Mouse (Mus musculus) heart, postnatal 36 days (tissue): ENCODE data around the gene Arhgef1. TPM values are rescaled to one million over a fixed set of nuclear protein-coding genes. Genes with fewer than 3 reads are reported as not detected.

ENCODE experiments used
- DNase-seq, 2 experiments: peaks; one replicate each; pipeline ENCODE4 v3.0.0; 2021 to 2022
- intact Hi-C: fragments of 180-260 bp; cut with DNase I; formaldehyde crosslinking; loops from one replicate; pipeline ENCODE4 v1.15.1; 2025
- microRNA-seq, 2 experiments: library from miRNA; unstranded; fragments of <30 nt; microRNA quantifications; one replicate each; pipeline ENCODE4 v1.2.0; 2021; ENCODE audit warnings: borderline number of aligned reads in 2 of 2
- total RNA-seq, 2 experiments: library from RNA; stranded (reverse); gene quantifications; 2 replicates each; pipeline ENCODE4 v1.2.3; 2021

The Arhgef1 gene
- total RNA-seq, 2 experiments from 2014 or later, result 48.8 to 52.8 TPM

- intact Hi-C loops, result loop anchor here (10.0 kb wide), 1 partner anchor 367 kb away; no protein-coding TSS in a partner anchor
- DNase-seq, result peak; percentile 88 to 89
These were observed 69.5 kb downstream of the Arhgef1 start, which contains the start of gene Rabac1 for GRCm38 (mm10) chr7:24971972-24972893. Gene Rabac1, minus strand, starts transcription at chr7:24972754.

GRCm38 (mm10) chr7:24973208-24973607, 70.5 kb downstream of the Arhgef1 start:
- no peak for DNase-seq
- intact Hi-C loops, result loop anchor here (10.0 kb wide), 1 partner anchor 368 kb away; no protein-coding TSS in a partner anchor

GRCm38 (mm10) chr7:24973902-24974301, 71.2 kb downstream of the Arhgef1 start:
- intact Hi-C loops, result loop anchor here (2.0 to 10.0 kb wide), 2 partner anchors 157 to 369 kb away; no protein-coding TSS in a partner anchor

GRCm38 (mm10) chr7:24974893-24975595, 72.3 kb downstream of the Arhgef1 start:
- intact Hi-C loops, result loop anchor here (2.0 to 10.0 kb wide), 2 partner anchors 158 to 370 kb away; no protein-coding TSS in a partner anchor
- DNase-seq, result peak; percentile 34 to 39

More at GRCm38 (mm10) chr7:24973902-24974301, 71.2 kb downstream of the Arhgef1 start:
- no peak for DNase-seq

Small RNAs within 50 kb of the gene (microRNA-seq; reads per million reads assigned to microRNA genes)
- gene Mir7046, result 0.72 to 2.0 reads per million in 2 experiments

Other genes starting within 250 kb of the Arhgef1 start
- not detected for gene Tex101, start 226.2 kb upstream of the Arhgef1 start, total RNA-seq
- gene BC049730, start 193.7 kb upstream of the Arhgef1 start, total RNA-seq, result not detected
- not detected for gene Gm4763, start 176.0 kb upstream of the Arhgef1 start, total RNA-seq
- under 1 TPM in 1 of 2 experiments, not detected in 1; 0.17 TPM for gene Cd177, start 142.6 kb upstream of the Arhgef1 start, total RNA-seq
- gene Ceacam10, start 125.7 kb upstream of the Arhgef1 start, total RNA-seq, result not detected
- not detected for gene Gm9844, start 40.7 kb upstream of the Arhgef1 start, total RNA-seq
- not detected for gene Lypd4, start 33.0 kb upstream of the Arhgef1 start, total RNA-seq
- not detected for gene Dmrtc2, start 32.9 kb upstream of the Arhgef1 start, total RNA-seq
- 100 to 1,000 TPM; 514 to 531 TPM for gene Rps19, start 18.5 kb upstream of the Arhgef1 start, total RNA-seq
- 1 to 10 TPM; 1.7 to 2.5 TPM for gene Cd79a, start 5.5 kb upstream of the Arhgef1 start, total RNA-seq
- not detected for gene Gm4881, start 41.6 kb downstream of the Arhgef1 start, total RNA-seq
- 100 to 1,000 TPM; 305 to 326 TPM for gene Rabac1, start 69.8 kb downstream of the Arhgef1 start, total RNA-seq
- gene Atp1a3, start 103.0 kb downstream of the Arhgef1 start, total RNA-seq, result under 1 TPM; 0.35 to 0.67 TPM
- gene Grik5, start 169.4 kb downstream of the Arhgef1 start, total RNA-seq, result 1 to 10 TPM; 4.4 to 5.7 TPM
- gene Zfp574, start 169.7 kb downstream of the Arhgef1 start, total RNA-seq, result 10 to 100 TPM in 1 of 2 experiments, 1 to 10 TPM in 1; 9.8 to 10.7 TPM